Mouse (Mus musculus): ENCODE measurements around the gene Ncf4. TPM values are rescaled to one million over a fixed set of nuclear protein-coding genes. Genes with fewer than 3 reads are reported as not detected.

Gene Ncf4
- polyA plus RNA-seq (2014; fragmentation: Nextera tagmentation; extraction: Ambion mirVana): 0.47 and 0.96 TPM in 2 replicates

DNA sequence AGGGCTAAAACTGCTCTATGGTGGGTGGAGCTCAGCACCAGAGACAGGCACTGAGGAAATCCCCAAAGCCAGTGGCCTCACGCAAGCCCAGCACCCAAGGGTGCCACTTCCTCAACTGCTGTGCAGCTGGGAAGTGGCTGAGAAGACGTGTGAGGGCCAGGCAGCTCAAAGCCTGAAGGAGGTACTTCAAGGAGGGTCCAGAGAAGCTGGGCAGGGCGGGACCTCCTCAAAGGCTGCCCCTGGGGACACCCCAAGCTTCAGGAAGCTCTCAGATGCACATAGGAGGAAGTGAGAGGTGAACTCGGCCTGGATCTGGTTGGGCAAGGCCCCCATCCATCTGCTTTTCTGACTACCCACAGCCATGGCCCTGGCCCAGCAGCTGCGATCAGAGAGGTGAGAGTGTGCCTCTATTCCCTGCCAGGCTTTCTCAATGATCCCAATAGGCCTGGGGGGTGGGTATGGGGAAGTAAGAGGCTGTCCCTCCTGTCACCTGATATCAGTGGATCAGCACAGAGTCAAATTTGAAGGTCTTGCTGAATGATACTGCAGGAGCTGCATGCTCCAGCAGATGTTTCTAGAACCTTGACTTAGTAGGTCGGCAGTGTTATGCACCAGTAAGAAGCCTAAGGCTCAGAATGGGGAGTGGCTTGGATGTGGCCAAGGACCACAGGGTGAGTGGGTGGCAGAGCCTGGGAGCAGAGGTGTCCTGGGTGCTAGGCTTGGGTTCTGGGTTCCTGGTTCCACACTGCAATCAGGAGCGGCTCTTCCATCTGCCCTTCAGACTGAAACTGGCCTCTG lies at the start of gene Ncf4:
Gene Ncf4 (plus strand): TSS at position 107 of the 798 bp plus-strand sequence.
- Histone ChIP-seq H3K36me3 (ENCODE audit: control insufficient read depth, insufficient read depth, low read length) (no peaks in the 10 kb centered on the region), H3K4me3 (replicated peaks; ENCODE audit: low read depth, low read length) (no peak within 1 kb of the TSS), H3K27ac (replicated peaks; ENCODE audit: low read depth, low read length) (no peak within 1 kb of the TSS), H3K27me3 (ENCODE audit: control insufficient read depth, insufficient read depth, low read length) (no peaks in the 10 kb centered on the region), H3K9ac (replicated peaks; ENCODE audit: low read length) (no peak within 1 kb of the TSS), H3K4me2 (ENCODE audit: low read length) (no peak within 1 kb of the TSS), H3K4me1 (ENCODE audit: control insufficient read depth, insufficient read depth, low read length) (no peaks in the 10 kb centered on the region), H3K9me3 (ENCODE audit: control insufficient read depth, low read length) (no peaks in the 10 kb centered on the region)
- WGBS: 75% methylated on average over 7 of the region's 7 CpGs
- no peak for ATAC-seq (ENCODE audit: low FRiP score, low TSS enrichment)
- DNase-seq: no peak

GRCm38 (mm10) chr15:78195096-78195880 lies 49.3 kb upstream of the Ncf4 start:
- DNase-seq: no peak
- Histone ChIP-seq H3K4me1 (ENCODE audit: control insufficient read depth, insufficient read depth, low read length) (no peaks in the 10 kb centered on the region), H3K27ac (replicated peaks; ENCODE audit: low read depth, low read length) (no peak overlapping the region), H3K36me3 (ENCODE audit: control insufficient read depth, insufficient read depth, low read length) (no peaks in the 10 kb centered on the region), H3K9me3 (ENCODE audit: control insufficient read depth, low read length) (no peaks in the 10 kb centered on the region), H3K4me2 (ENCODE audit: low read length) (no peak overlapping the region), H3K27me3 (ENCODE audit: control insufficient read depth, insufficient read depth, low read length) (no peaks in the 10 kb centered on the region), H3K4me3 (replicated peaks; ENCODE audit: low read depth, low read length) (no peak overlapping the region), H3K9ac (replicated peaks; ENCODE audit: low read length) (no peak overlapping the region)
- no peak for ATAC-seq (ENCODE audit: low FRiP score, low TSS enrichment)
- 85% methylated on average over 28 of the region's 28 CpGs for WGBS

GRCm38 (mm10) chr15:78204053-78204847 lies 40.4 kb upstream of the Ncf4 start:
- no peak overlapping the region for H3K27ac ChIP-seq (replicated peaks; ENCODE audit: low read depth, low read length)
- 2% methylated on average over 41 of the region's 41 CpGs for WGBS
- no peaks in the 10 kb centered on the region for H3K36me3 ChIP-seq (ENCODE audit: control insufficient read depth, insufficient read depth, low read length)
- DNase-seq: peak; percentile 89
- H3K4me1 ChIP-seq (ENCODE audit: control insufficient read depth, insufficient read depth, low read length): peaks cover 5% of the 10 kb centered on the region; the same call in 1 of the 2 replicates
- H3K9me3 ChIP-seq (ENCODE audit: control insufficient read depth, low read length): no peaks in the 10 kb centered on the region
- peak overlapping the region; percentile 31 for H3K4me3 ChIP-seq (replicated peaks; ENCODE audit: low read depth, low read length)
- peak overlapping the region; percentile 68 for H3K4me2 ChIP-seq (ENCODE audit: low read length)
- ATAC-seq (ENCODE audit: low FRiP score, low TSS enrichment): peak; percentile 46; the same call in 1 of the 2 replicates
- H3K27me3 ChIP-seq (ENCODE audit: control insufficient read depth, insufficient read depth, low read length): peaks cover 31% of the 10 kb centered on the region
- H3K9ac ChIP-seq (replicated peaks; ENCODE audit: low read length): peak overlapping the region; percentile 54

GRCm38 (mm10) chr15:78205192-78205591 lies 39.4 kb upstream of the Ncf4 start:
- Histone ChIP-seq H3K4me2 (ENCODE audit: low read length) (no peak overlapping the region), H3K4me3 (replicated peaks; ENCODE audit: low read depth, low read length) (no peak overlapping the region), H3K9me3 (ENCODE audit: control insufficient read depth, low read length) (no peaks in the 10 kb centered on the region), H3K9ac (replicated peaks; ENCODE audit: low read length) (no peak overlapping the region), H3K27me3 (ENCODE audit: control insufficient read depth, insufficient read depth, low read length) (peaks cover 31% of the 10 kb centered on the region), H3K27ac (replicated peaks; ENCODE audit: low read depth, low read length) (no peak overlapping the region), H3K4me1 (ENCODE audit: control insufficient read depth, insufficient read depth, low read length) (peaks cover 5% of the 10 kb centered on the region; the same call in 1 of the 2 replicates), H3K36me3 (ENCODE audit: control insufficient read depth, insufficient read depth, low read length) (no peaks in the 10 kb centered on the region)
- ATAC-seq (ENCODE audit: low FRiP score, low TSS enrichment) (no peak), DNase-seq (peak; percentile 68)
- 44% methylated on average over 3 of the region's 3 CpGs for WGBS

- 89% methylated on average over 7 of the region's 7 CpGs for WGBS
- H3K27me3 ChIP-seq (ENCODE audit: control insufficient read depth, insufficient read depth, low read length): peaks cover 31% of the 10 kb centered on the region
- no peaks in the 10 kb centered on the region for H3K36me3 ChIP-seq (ENCODE audit: control insufficient read depth, insufficient read depth, low read length)
- H3K4me3 ChIP-seq (replicated peaks; ENCODE audit: low read depth, low read length): no peak within 1 kb of the TSS
- no peak within 1 kb of the TSS for H3K4me2 ChIP-seq (ENCODE audit: low read length)
- peaks cover 5% of the 10 kb centered on the region; the same call in 1 of the 2 replicates for H3K4me1 ChIP-seq (ENCODE audit: control insufficient read depth, insufficient read depth, low read length)
- H3K27ac ChIP-seq (replicated peaks; ENCODE audit: low read depth, low read length): no peak within 1 kb of the TSS
- ATAC-seq (ENCODE audit: low FRiP score, low TSS enrichment) (no peak), DNase-seq (no peak)
- H3K9me3 ChIP-seq (ENCODE audit: control insufficient read depth, low read length): no peaks in the 10 kb centered on the region
- no peak within 1 kb of the TSS for H3K9ac ChIP-seq (replicated peaks; ENCODE audit: low read length)
These were observed 38.3 kb upstream of the Ncf4 start, which contains the start of gene Pvalb for GRCm38 (mm10) chr15:78206312-78206711. Gene Pvalb (minus strand): TSS chr15:78206400.

DNA sequence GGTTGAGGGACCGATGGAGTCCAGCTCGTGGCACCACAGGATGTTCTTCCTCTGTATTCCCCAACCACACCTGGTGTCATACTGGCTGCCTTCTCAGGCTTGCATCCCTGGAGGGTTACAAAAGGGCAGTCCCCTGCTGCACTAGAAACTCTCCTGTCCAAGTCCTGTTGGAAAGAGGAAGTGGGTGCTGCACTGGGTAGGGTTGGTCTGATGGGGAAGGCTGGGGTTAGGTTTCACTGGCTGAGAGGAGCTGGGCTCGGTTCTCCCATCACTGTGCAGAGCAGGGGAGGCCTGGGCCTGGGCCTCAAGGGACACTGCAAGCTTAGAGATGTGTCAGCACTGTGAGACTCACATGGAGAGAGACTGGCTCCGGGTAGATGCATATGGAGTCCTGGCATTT lies 34.4 kb upstream of the Ncf4 start:
- no peak overlapping the region for H3K9ac ChIP-seq (replicated peaks; ENCODE audit: low read length)
- no peaks in the 10 kb centered on the region for H3K4me1 ChIP-seq (ENCODE audit: control insufficient read depth, insufficient read depth, low read length)
- WGBS: 84% methylated on average over 4 of the region's 4 CpGs
- no peaks in the 10 kb centered on the region for H3K36me3 ChIP-seq (ENCODE audit: control insufficient read depth, insufficient read depth, low read length)
- no peak overlapping the region for H3K27ac ChIP-seq (replicated peaks; ENCODE audit: low read depth, low read length)
- no peak overlapping the region for H3K4me2 ChIP-seq (ENCODE audit: low read length)
- no peak overlapping the region for H3K4me3 ChIP-seq (replicated peaks; ENCODE audit: low read depth, low read length)
- H3K27me3 ChIP-seq (ENCODE audit: control insufficient read depth, insufficient read depth, low read length): peaks cover 2% of the 10 kb centered on the region; the same call in 1 of the 2 replicates
- no peaks in the 10 kb centered on the region for H3K9me3 ChIP-seq (ENCODE audit: control insufficient read depth, low read length)
- ATAC-seq (ENCODE audit: low FRiP score, low TSS enrichment) (no peak), DNase-seq (no peak)

DNA sequence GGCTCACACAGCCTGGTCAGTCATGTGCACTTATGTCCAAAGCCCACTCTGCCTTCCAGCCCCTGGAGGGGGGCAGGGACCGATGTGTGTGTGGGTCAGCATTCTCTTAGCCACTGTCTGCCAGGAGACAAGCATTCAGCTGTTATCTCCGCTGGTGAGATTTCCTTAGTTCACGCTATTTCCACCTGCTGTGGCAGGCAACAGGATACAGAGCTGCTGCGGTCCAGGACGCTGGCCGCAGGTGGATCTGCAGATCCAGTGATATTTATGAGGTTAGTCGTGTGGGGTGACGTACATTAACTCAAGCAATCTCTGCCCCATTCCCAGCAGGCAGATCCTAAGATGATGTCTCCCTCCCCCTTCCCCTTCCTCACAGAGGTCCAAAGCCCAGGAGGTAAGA lies 33.2 kb upstream of the Ncf4 start:
- H3K36me3 ChIP-seq (ENCODE audit: control insufficient read depth, insufficient read depth, low read length): no peaks in the 10 kb centered on the region
- H3K4me2 ChIP-seq (ENCODE audit: low read length): no peak overlapping the region
- no peak for ATAC-seq (ENCODE audit: low FRiP score, low TSS enrichment)
- no peaks in the 10 kb centered on the region for H3K4me1 ChIP-seq (ENCODE audit: control insufficient read depth, insufficient read depth, low read length)
- H3K4me3 ChIP-seq (replicated peaks; ENCODE audit: low read depth, low read length): no peak overlapping the region
- no peak overlapping the region for H3K9ac ChIP-seq (replicated peaks; ENCODE audit: low read length)
- DNase-seq: no peak
- no peaks in the 10 kb centered on the region for H3K27me3 ChIP-seq (ENCODE audit: control insufficient read depth, insufficient read depth, low read length)
- WGBS: 85% methylated on average over 8 of the region's 8 CpGs
- no peaks in the 10 kb centered on the region for H3K9me3 ChIP-seq (ENCODE audit: control insufficient read depth, low read length)
- H3K27ac ChIP-seq (replicated peaks; ENCODE audit: low read depth, low read length): no peak overlapping the region

DNA sequence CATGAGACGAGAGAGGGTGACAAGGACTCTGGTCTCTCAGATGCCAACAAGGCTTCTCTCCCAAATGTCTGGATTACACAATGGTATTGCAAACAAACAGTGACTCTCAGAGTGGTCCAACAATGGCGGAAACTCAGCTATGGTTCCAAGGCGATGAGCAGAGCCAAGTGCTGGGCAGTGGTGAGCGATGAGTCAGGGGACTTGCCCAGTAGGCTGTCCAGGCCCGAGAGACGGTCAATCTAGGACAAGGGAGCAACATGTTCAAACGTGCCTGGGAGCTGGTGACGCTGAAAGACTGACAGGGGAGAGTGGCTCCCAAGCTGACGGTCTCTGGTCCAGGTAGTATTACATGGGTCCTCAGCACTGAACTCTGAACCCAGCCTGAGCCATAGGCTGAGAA lies 29.3 kb upstream of the Ncf4 start:
- DNase-seq (no peak), ATAC-seq (ENCODE audit: low FRiP score, low TSS enrichment) (no peak)
- no peak overlapping the region for H3K4me3 ChIP-seq (replicated peaks; ENCODE audit: low read depth, low read length)
- H3K4me2 ChIP-seq (ENCODE audit: low read length): no peak overlapping the region
- H3K27ac ChIP-seq (replicated peaks; ENCODE audit: low read depth, low read length): no peak overlapping the region
- no peak overlapping the region for H3K9ac ChIP-seq (replicated peaks; ENCODE audit: low read length)
- H3K27me3 ChIP-seq (ENCODE audit: control insufficient read depth, insufficient read depth, low read length): no peaks in the 10 kb centered on the region
- no peaks in the 10 kb centered on the region for H3K4me1 ChIP-seq (ENCODE audit: control insufficient read depth, insufficient read depth, low read length)
- H3K36me3 ChIP-seq (ENCODE audit: control insufficient read depth, insufficient read depth, low read length): no peaks in the 10 kb centered on the region
- WGBS: 82% methylated on average over 9 of the region's 9 CpGs
- H3K9me3 ChIP-seq (ENCODE audit: control insufficient read depth, low read length): no peaks in the 10 kb centered on the region

Data from midbrain, embryonic 14.5 days (tissue).